Mouse (Mus musculus) adrenal gland, adult 10 weeks (tissue): Measurements from ENCODE around the gene Fez1. TPM values are rescaled to one million over a fixed set of nuclear protein-coding genes. Genes with fewer than 3 reads are reported as not detected.

ENCODE experiments used
- polyA plus RNA-seq: library from polyadenylated mRNA; stranded (reverse); fragments of 350-450 nt; fragmentation: Illumina TruSeq; extraction: RNeasy Lipid Tissue Mini Kit (QIAGEN cat#74804); gene quantifications from one replicate; pipeline ENCODE4 v1.2.3, GENCODE M21; 2014; ENCODE audit warnings: low read depth, low replicate concordance

The Fez1 gene
- polyA plus RNA-seq: 5.1 TPM

DNA sequence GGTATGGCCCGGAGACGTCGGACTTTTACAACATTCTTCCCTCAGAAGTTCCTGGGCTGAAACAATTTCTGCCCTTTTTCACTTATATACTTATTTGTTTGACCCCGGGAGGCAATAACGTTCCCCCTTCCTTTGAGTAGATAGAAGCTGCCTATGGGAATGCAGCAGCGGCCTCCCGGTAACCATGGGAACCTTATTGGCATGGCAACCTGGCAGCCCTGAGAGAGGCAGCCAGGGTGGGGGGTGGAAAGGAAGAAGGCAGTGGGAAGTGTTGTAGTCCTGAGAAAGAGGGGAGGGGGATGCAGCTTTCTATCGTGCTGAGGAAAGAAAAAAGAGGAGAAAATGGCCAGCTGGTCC lies at the start of gene Fez1:
TSS of gene Fez1 (plus strand) at position 221 of the 357 bp plus-strand sequence.

DNA sequence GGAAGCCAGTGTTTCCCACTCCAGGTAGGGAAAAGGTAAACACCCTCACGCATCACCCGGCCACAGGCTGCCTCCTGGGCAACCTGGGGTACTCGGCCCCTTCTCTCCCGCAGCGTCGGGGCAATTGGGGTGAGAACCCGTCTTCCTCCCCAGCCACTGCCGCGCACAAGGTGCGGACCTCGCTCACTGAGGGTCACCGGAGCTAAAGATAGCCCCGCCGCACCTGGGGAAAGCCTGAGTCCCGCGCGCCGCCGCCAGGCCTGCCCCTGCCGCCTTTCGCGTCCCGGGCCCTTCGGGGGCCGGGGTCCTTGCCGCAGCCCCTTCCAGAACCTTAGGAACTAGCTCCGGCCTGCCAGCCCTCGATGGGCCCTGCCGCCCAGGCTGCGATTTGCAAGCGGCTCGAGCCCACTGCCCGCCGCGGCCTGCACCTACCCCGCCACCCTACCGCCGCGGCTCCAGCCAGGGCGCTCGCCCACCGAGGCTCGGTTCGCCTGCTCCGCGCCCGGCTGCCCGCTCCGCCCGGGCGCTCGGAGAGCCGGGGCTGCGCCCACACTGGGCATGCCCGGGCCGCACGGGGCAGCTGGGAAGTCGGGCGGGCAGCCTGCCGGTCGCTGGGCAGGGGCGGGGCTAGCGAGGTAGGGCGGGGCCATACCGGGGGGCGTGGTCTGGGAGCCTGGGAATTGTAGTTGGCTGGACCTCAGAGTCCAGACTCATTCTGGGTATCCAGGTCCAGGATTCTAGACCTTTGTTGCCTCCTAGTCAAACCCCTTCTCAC lies 24.7 kb upstream of the Fez1 start, which contains the start of gene Ei24:
TSS of gene Ei24 (minus strand) at position 613 of the 775 bp plus-strand sequence.

Other genes with a start within 250 kb of the Fez1 start
- not detected for gene Gm17689, start 239.2 kb upstream of the Fez1 start, polyA plus RNA-seq
- gene A630095E13Rik, start 178.5 kb upstream of the Fez1 start, polyA plus RNA-seq: not detected
- gene Acrv1, start 128.6 kb upstream of the Fez1 start, polyA plus RNA-seq: not detected
- gene Chek1, start 94.8 kb upstream of the Fez1 start, polyA plus RNA-seq: 9.1 TPM
- 390 TPM for gene Stt3a, start 54.2 kb upstream of the Fez1 start, polyA plus RNA-seq
- gene Ei24, start 24.5 kb upstream of the Fez1 start, polyA plus RNA-seq: 245 TPM